Mouse (Mus musculus) ES-E14 (cell line): ENCODE measurements at regions not wholly inside any gene's neighbourhood (a gene's known extent, or its start where the extent isn't known, plus 50 kb on each side); places are given as distances from the start of the nearest gene placed in this dataset.

Experiments used
- DNase-seq: peaks from one replicate; pipeline ENCODE4 v3.0.0-alpha.2; 2013; ENCODE audit warnings: low read depth, low spot score
- H3K27ac ChIP-seq: 2 replicates; pipeline ENCODE4 v1.5.1; 2012; ENCODE audit warnings: low read depth, mild to moderate bottlenecking, low read length, moderate library complexity, mixed read lengths; ENCODE audit not compliant: poor library complexity, insufficient read depth, severe bottlenecking
- H3K36me3 ChIP-seq: 2 replicates; pipeline ENCODE4 v1.6.1; 2012; ENCODE audit warnings: mild to moderate bottlenecking, low read length, moderate library complexity, mixed read lengths; ENCODE audit not compliant: control insufficient read depth, poor library complexity, insufficient read depth, severe bottlenecking
- H3K4me1 ChIP-seq, 2 experiments: fragments of 150-350 bp in 1 of 2; sonication (generic) in 1 of 2; 2 replicates each; pipeline ENCODE4 v1.6.1; 2012; ENCODE audit warnings: low read length in 2 of 2, mild to moderate bottlenecking in 1 of 2, mixed read lengths in 1 of 2; ENCODE audit not compliant: control insufficient read depth in 2 of 2, insufficient read depth in 2 of 2, poor library complexity in 1 of 2
- H3K4me3 ChIP-seq, 2 experiments: fragments of 150-350 bp in 1 of 2; sonication (generic) in 1 of 2; 2 replicates each; pipeline ENCODE4 v1.5.1; 2012; ENCODE audit warnings: low read length in 2 of 2, low read depth in 1 of 2, mild to moderate bottlenecking in 1 of 2, mixed read lengths in 1 of 2; ENCODE audit not compliant: insufficient read depth in 1 of 2, poor library complexity in 1 of 2, severe bottlenecking in 1 of 2
- H3K9ac ChIP-seq: 2 replicates; pipeline ENCODE4 v1.6.1; 2012; ENCODE audit warnings: low read depth, mild to moderate bottlenecking, low read length, mixed read lengths; ENCODE audit not compliant: poor library complexity, insufficient read depth, severe bottlenecking
- H3K9me3 ChIP-seq: fragments of 150-350 bp; sonication (generic); 2 replicates; pipeline ENCODE4 v1.6.1; 2012; ENCODE audit warnings: low read depth, mild to moderate bottlenecking, low read length; ENCODE audit not compliant: control insufficient read depth, insufficient read depth
- CHD2 ChIP-seq: IDR thresholded peaks from 2 replicates; pipeline ENCODE4 v1.6.1; 2014; ENCODE audit warnings: mild to moderate bottlenecking, low read depth, low read length, inconsistent platforms
- HCFC1 ChIP-seq: IDR thresholded peaks from 2 replicates; pipeline ENCODE4 v1.6.1; 2012; ENCODE audit warnings: low read length, inconsistent platforms, borderline replicate concordance; ENCODE audit not compliant: insufficient read depth
- MAFK ChIP-seq: IDR thresholded peaks from 2 replicates; pipeline ENCODE4 v1.6.1; 2014; ENCODE audit warnings: mild to moderate bottlenecking, low read depth, low read length, inconsistent platforms; ENCODE audit not compliant: insufficient read depth
- ZC3H11A ChIP-seq: IDR thresholded peaks from 2 replicates; pipeline ENCODE4 v1.6.1; 2012; ENCODE audit warnings: low read depth, mild to moderate bottlenecking, inconsistent platforms, low read length, borderline replicate concordance
- ZNF384 ChIP-seq: IDR thresholded peaks from 2 replicates; pipeline ENCODE4 v1.6.1; 2012; ENCODE audit warnings: low read depth, low read length, inconsistent platforms
- in situ Hi-C, 2 experiments: fragments of 600-800 bp; cut with MboI; formaldehyde crosslinking; loops; one replicate each; pipeline ENCODE4 v1.15.1; 2025; ENCODE audit warnings: low sequenced_read_pairs in 2 of 2, inconsistent platforms in 1 of 2; ENCODE audit not compliant: unreplicated experiment in 2 of 2

DNA sequence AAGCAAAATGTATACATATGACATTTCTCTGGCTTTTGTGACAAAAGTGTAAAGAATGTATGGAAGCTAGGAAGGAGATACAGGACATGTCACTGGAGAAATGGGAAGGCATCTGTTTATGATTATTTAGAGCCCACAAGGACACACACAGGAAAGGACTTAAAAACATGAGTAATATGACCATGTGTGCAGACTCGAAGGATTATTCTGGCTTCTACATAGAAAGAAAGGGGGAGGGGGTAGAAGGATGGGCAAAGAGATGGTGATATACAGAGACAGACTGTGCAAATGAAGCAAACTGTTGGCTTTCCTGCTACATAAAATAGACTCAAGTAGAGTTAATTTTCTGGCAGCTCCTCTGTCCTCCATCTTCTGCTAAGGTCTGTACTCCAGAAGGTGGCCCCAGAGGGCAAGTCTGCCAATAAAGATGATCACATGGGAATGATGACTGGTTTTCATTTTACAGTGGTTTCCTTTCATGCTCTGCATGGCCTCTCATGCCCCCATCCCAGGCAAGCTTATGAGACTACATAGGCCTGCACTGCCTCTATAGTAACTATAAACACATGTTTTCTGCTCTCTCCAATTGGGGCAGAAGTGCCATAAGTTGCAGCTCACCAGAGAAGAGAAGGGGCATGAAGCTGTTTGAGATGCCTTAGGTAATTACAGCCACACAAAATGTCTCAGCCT lies 263.4 kb upstream of the Kif18a start:
- H3K36me3 ChIP-seq: no peaks in the 10 kb centered on the region
- H3K9ac ChIP-seq: no peak overlapping the region
- DNase-seq: no peak
- no peaks in the 10 kb centered on the region for H3K9me3 ChIP-seq
- H3K27ac ChIP-seq: no peak overlapping the region
- in situ Hi-C loops: no loop called here
- no peak for TF ChIP-seq ZNF384
- TF ChIP-seq MAFK: no peak
- TF ChIP-seq ZC3H11A: no peak
- TF ChIP-seq CHD2: no peak
- TF ChIP-seq HCFC1: no peak
- H3K4me1 ChIP-seq: no peaks in the 10 kb centered on the region
- H3K4me3 ChIP-seq: no peak overlapping the region

- no peak for DNase-seq
- Histone ChIP-seq H3K36me3 (no peaks in the 10 kb centered on the region), H3K27ac (no peak overlapping the region), H3K4me3 (no peak overlapping the region), H3K9ac (no peak overlapping the region), H3K4me1 (no peaks in the 10 kb centered on the region), H3K9me3 (no peaks in the 10 kb centered on the region)
- no peak for TF ChIP-seq CHD2
- no peak for TF ChIP-seq HCFC1
- no peak for TF ChIP-seq MAFK
- TF ChIP-seq ZC3H11A: no peak
- TF ChIP-seq ZNF384: no peak
- in situ Hi-C loops: no loop called here
Observed at GRCm38 (mm10) chr2:109038131-109038695, 242.3 kb upstream of the Kif18a start.
